Mouse (Mus musculus) right cerebral cortex, postnatal 4 days (tissue): ENCODE data around the gene Naif1.

ENCODE experiments used
- DNase-seq: peaks from one replicate; pipeline ENCODE4 v3.0.0-alpha.2; 2022

Naif1 gene

DNA sequence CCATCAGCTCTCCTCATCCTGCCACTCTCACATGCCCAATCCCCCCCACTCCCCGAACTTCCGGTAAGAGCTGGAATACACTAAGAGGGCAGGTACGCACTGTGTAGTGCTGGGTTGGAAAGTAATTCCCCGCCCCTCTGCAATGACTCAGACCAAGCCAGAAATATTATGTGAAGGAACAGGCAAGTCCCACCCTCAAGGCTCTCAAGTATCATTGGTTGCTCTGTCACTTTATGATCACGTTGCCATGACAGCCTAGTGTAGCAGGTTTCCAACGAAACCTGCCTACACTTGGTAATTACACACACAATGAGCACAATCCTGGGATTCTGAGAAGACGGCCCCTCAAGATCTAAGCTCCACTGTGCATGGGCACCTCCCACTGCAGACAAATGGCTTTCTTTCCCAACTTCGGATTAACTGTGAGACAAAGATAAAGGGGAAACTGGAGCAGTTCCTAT is 22.0 kb upstream of the Naif1 start:
- DNase-seq: no peak

- no peak for DNase-seq
Measured at GRCm38 (mm10) chr2:32429215-32429891, 20.9 kb upstream of the Naif1 start.

GRCm38 (mm10) chr2:32430701-32431676 is 19.3 kb upstream of the Naif1 start:
- peak; percentile 73 for DNase-seq

DNA sequence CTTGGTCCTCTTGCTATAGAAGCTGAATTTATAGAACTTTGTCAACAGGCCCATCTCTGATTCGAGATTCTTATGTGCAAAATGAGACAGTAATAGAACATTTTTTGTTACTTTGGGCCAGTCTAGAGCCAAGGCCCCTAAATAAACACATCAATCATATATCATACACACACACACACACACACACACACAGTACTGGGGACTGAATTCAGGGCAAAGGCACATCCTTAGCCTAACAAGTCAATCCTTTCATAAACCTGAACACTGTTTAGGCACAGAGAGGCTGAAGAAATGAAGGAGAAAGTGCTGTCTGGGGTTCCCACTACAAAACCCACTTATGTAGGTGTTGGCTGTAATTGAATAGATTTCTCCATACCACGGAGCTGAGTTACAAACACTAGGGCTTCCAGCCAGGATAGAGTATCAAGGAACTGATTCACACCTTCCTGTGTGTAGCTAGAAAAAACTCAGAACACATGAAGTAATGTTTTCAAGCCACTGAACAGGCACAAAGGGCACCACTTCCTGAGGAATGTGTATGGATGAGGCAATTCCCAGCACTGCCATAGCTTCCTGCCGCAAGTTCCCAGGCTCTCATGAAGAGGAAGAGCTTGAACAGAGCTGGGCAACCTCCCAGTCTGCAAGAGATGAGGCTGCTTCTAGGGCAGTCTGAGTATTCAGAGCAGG is 13.4 kb upstream of the Naif1 start:
- no peak for DNase-seq

DNA sequence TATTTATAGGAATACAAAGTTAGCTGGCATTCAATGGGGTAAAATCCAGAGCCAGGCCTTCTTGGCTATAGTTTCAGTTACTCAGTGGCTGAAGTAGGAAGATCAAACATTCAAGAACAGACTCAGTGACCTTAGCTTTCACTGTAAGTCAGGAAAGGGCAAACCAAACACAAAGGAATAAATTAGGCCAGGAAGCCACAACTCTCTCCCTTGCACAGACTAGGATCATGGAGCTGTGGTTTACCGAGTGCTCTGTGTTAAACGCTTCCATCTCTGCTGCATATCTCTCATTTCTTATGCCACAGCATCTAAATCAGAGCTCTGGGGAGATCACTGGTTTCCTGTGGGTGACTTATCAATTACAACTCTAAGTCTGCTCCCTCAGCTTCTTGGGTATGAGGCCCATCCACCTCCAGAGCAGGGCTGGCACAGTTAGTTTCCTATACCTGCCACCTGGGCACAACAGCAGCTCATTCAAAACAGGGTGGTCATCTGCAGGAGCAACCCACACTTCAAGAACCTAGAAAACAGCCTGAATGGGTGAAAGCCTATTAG is 12.6 kb upstream of the Naif1 start:
- DNase-seq: no peak

- DNase-seq: no peak
Measured at GRCm38 (mm10) chr2:32438733-32439132, 11.5 kb upstream of the Naif1 start.

GRCm38 (mm10) chr2:32439177-32439576 is 11.1 kb upstream of the Naif1 start:
- no peak for DNase-seq

- no peak for DNase-seq
Measured at GRCm38 (mm10) chr2:32440164-32440563, 10.1 kb upstream of the Naif1 start.

GRCm38 (mm10) chr2:32440632-32441031 is 9.6 kb upstream of the Naif1 start:
- DNase-seq: no peak

DNA sequence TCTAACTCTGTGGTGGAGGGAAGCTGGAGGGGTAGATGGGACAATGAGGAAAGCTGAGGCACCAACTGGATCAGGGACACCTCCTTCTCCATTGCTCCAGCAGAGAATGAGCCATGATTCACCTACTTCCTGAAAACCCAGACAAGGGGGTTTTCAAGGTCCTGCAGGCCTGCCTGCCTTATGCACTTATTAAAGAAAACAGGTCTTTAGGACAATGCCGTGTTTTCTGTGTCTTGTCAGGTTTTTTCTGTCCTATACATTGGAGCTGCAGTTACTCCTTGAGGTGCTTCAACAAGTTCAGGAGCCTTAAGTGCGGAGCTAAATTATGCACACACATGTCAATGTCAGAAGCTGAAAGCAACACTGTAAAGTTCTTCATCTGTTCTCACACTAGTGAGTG is 8.7 kb upstream of the Naif1 start:
- no peak for DNase-seq

- DNase-seq: no peak
Measured at GRCm38 (mm10) chr2:32445535-32445934, 4.7 kb upstream of the Naif1 start.

DNA sequence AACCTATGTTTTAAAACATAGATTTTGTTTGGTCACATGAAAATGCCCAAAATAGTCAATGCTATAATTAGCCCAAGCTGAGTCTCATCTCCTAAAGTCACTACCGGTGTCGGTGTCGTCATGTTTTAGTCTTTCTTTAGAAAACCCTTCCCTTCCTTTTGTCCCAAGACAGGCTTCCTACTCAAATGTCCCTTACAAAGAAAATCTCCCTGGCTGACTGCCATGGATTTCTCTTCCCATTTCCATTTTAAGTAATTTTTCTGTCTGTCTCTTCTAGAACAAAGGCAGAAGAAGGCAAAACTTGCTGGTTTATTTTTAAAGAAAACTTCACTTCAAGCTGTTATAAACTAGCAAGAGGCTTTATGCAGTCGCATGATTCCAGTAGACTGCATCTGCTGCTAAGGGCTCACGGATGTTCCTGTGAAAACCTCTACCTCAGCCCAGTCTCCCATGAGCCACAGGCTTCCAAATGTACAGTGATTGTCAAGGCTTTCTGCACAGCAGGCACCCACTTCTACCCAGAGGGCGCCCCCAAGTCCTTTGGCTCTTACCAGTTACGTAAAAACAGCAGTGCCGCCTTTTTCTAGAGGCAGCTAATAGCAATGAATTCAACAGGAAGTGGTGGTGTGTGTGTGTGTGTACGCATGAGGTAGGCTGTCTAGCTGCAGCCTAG is 2.9 kb upstream of the Naif1 start:
- DNase-seq: no peak

GRCm38 (mm10) chr2:32448480-32448879 is 1.8 kb upstream of the Naif1 start:
- no peak for DNase-seq

DNA sequence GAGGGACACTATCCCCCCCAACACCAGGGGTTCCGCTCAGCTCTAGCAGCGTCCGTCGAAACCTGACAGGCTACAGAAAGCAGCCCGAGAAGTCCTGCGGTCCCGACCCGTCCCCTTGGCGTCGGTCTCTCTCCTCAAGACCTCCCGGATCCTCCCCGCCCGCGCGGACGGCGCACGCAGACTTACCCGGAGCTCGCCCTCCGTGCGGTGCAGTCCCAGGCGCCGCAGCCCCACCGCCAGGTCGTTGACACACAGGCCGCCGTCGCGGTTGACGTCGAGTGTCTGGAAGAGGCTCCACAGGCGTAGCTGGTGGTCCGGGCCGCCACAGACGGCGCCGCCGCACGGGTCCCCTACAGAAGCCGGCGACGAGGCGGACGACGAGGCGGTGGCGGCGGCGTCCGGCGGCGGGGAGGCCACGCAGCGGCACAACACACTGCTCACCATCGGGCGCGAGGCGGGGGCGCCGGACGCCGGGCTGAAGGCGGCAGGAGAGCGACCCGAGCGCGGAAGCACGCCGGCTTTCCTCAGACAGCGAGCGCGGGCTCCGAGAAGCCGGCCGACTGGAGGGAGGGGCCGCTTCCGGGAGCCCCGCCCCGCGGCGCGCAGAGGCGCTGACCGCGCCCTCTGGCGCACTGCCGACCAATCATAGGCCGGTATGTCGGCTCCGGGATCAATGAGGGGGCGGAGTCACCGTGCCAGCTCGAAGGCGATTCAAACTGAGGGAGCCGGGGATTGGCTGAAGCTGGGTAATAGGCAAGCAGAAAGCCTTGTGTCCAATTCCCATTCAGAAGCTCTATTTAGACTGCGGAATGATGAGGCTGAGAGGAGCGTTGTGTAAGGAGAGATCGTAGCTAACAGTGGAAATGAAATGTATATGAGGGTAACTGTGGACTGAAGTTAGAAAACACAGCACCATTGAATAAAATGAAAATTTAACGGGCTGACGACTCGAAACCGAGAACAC is 906 bp downstream of the Naif1 start, which contains the start of gene Slc25a25:
Gene Slc25a25, minus strand, starts transcription at position 565 of the 964 bp plus-strand sequence.
- DNase-seq: peak; percentile 100

GRCm38 (mm10) chr2:32451870-32452372 is 1.7 kb downstream of the Naif1 start:
- DNase-seq: peak; percentile 95

DNA sequence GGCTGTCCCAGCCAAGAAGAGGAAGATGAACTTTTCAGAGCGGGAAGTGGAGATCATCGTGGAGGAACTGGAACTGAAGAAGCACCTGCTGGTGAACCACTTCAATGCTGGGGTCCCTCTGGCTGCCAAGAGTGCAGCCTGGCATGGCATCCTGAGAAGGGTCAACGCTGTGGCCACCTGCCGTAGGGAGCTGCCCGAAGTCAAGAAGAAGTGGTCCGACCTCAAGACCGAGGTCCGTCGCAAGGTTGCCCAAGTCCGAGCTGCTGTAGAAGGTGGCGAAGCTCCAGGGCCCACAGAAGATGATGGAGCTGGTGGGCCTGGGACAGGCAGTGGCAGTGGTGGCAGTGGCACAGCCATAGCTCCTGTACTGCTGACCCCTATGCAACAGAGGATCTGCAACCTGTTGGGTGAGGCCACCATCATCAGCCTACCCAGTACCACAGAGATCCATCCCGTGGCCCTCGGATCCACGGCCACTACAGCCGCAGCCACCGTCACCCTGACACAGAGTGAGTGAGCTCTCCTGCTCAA is 2.2 kb downstream of the Naif1 start:
- DNase-seq: no peak

DNA sequence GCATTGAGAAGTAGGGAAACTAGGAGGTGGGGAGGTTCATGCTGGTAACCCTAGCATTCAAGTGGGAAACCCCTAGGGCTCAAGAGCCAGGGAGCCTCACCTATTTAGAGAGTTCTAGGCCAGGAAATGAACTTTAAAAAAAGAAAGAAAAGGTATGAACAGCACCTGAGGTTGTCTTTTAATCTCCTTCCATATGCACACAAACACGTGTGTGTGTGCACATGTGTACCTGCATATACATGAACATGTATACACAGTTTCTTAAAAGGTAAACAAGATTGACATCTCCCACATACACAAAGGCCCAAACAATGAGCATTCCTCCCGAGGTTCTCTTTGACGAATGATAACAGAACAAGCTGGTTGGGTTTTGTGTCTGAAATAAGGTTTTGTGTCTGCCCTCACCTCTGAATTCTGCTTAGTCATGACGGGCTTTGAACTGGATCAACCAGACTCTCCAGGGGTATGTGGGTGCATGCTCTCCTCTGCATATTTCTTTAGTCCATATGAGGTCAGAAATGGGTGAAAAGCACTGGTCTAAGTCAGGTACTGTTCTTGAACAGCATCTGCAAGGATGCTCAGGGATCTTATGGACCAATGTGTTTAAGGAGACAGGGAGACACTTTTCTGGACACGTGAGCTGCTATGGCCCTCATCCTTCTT is 3.5 kb downstream of the Naif1 start:
- DNase-seq: no peak

- DNase-seq: no peak
Measured at GRCm38 (mm10) chr2:32454633-32455032, 4.4 kb downstream of the Naif1 start.

- no peak for DNase-seq
Measured at GRCm38 (mm10) chr2:32455101-32455500, 4.8 kb downstream of the Naif1 start.

- DNase-seq: no peak
Measured at GRCm38 (mm10) chr2:32458300-32458699, 8.0 kb downstream of the Naif1 start.
